8 mouse cellular contexts compared by ENCODE assay signal in the genomic region with DNA sequence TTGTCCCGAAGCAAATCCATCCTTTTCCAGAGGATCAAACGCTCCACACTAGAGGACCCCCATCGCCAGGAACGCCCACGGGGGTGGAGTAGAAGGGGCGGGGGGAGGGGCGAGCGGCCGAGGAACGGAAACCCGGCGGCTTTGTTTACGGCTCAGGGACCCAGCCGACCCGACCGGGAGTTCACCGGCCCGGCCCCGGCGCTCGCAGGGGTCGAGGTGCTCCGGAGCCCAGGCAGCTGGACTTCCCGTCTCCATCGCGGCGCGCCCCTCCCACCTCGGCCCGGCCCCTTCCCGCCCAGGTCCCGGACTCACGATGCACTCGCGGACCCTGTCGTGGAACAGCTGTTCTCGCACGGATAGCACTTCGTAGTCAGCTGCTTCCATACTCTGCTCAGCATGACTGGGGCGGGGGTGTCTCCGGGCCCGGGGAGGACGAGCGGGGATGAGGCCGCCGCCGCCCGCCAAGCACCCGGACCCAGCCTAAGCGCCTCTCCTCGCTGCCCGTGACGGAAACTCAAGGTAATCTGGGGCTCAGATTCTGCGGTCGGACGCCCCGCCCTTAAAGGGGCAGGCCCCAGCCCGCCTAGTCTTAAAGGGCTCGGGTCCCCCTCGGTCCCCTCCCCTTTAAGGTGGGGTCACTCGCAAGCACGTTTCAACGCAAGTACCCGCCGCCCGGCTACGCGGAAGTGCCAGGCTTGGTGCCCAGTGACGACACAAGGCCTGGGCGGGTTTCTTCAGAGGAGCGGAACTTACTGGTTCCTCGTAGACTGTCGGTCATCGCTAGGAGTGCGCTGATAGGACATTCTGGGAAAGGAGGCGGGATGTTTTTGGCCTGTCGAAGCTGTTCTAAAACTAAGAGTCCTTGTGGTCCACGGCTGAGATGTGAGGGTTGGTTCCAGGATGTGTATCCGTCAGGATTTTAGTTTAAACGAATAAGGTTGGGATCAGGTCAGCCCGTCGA. TPM values are rescaled to one million over a fixed set of nuclear protein-coding genes. Genes with fewer than 3 reads are reported as not detected.
A peak's percentile ranks its signal among the peaks of the same experiment; 100 is the strongest.
DNase-seq lines count a peak whose midpoint lies in the region; ATAC-seq lines count a peak whose summit lies in the region.

Lmbr1l (minus strand) TSS at position 694 of the 961 bp plus-strand sequence.

- peak; percentile 98 for ATAC-seq in erythroblast, adult 5-6 weeks (replicated peaks; ENCODE audit: low FRiP score, poor library complexity, severe bottlenecking)
- ATAC-seq in kidney, embryonic 15.5 days (replicated peaks; ENCODE audit: low FRiP score), result peak; percentile 98
- ATAC-seq in monocyte, adult 5-6 weeks (replicated peaks; ENCODE audit: insufficient number of reproducible peaks, low FRiP score, low TSS enrichment, poor library complexity, severe bottlenecking), result peak; percentile 99

- DNase-seq in B cell, adult 2 months, result peak; percentile 97 to 98
- DNase-seq in brain, adult 2 months (ENCODE audit: low read depth, low spot score), result peak; percentile 100
- peak; percentile 100 for DNase-seq in heart, embryonic 10.5 days (ENCODE audit: low spot score)
- peak; percentile 98 for DNase-seq in liver
- DNase-seq in spleen, postnatal 4 days (ENCODE audit: low spot score in 2 of 2), result peak; percentile 97

- WGBS in heart, embryonic 10.5 days, result under 1% methylated on average over 82 of the region's 82 CpGs
- under 1% methylated on average over 76 of the region's 82 CpGs for WGBS in kidney, embryonic 15.5 days

- peak within 1 kb of the TSS; percentile 79 for H3K9ac ChIP-seq in kidney, embryonic 15.5 days

- H3K4me3 ChIP-seq in heart, embryonic 10.5 days, result peak within 1 kb of the TSS; percentile 99
- H3K4me3 ChIP-seq in kidney, embryonic 15.5 days (replicated peaks), result peak within 1 kb of the TSS; percentile 94

- H3K27me3 ChIP-seq in heart, embryonic 10.5 days (ENCODE audit: insufficient read depth, poor library complexity, severe bottlenecking), result no peaks in the 10 kb centered on the region
- H3K27me3 ChIP-seq in kidney, embryonic 15.5 days, result no peaks in the 10 kb centered on the region

- H3K4me1 ChIP-seq in heart, embryonic 10.5 days, result peaks cover 19% of the 10 kb centered on the region
- peaks cover 23% of the 10 kb centered on the region for H3K4me1 ChIP-seq in kidney, embryonic 15.5 days

- H3K36me3 ChIP-seq in heart, embryonic 10.5 days, result peaks cover 23% of the 10 kb centered on the region
- H3K36me3 ChIP-seq in kidney, embryonic 15.5 days, result peaks cover 11% of the 10 kb centered on the region

- peak within 1 kb of the TSS; percentile 95 for H3K27ac ChIP-seq in heart, embryonic 10.5 days
- H3K27ac ChIP-seq in kidney, embryonic 15.5 days, result peak within 1 kb of the TSS; percentile 98

- no peaks in the 10 kb centered on the region for H3K9me3 ChIP-seq in heart, embryonic 10.5 days
- no peaks in the 10 kb centered on the region for H3K9me3 ChIP-seq in kidney, embryonic 15.5 days (replicated peaks)

- peak within 1 kb of the TSS; percentile 90 for H3K4me2 ChIP-seq in kidney, embryonic 15.5 days

RNA-seq across cellular contexts. Expression of gene Lmbr1l, which starts in this region (rescaled TPM):
- total RNA-seq in erythroblast, adult 5-6 weeks (2015; ENCODE audit: low replicate concordance), result 2.3 and 3.3 TPM in 2 replicates
- total RNA-seq in erythroblast, adult 5-6 weeks (2017; ENCODE audit: low replicate concordance), result 10.6 and 12.8 TPM in 2 replicates
- polyA plus RNA-seq in heart, embryonic 10.5 days (2016; fragmentation: Nextera tagmentation; extraction: Ambion mirVana), result 14.9 and 20.2 TPM in 2 replicates
- polyA plus RNA-seq in kidney, embryonic 15.5 days (2015; fragmentation: Nextera tagmentation; extraction: Ambion mirVana), result 16.4 and 17.6 TPM in 2 replicates
- total RNA-seq in monocyte, adult 5-6 weeks (2017), result 54.7 to 97.4 TPM (median 92.2 TPM) in 3 replicates

Comparison
In these comparisons a context has a peak if more than half of its experiments do, and no peak if none do; other contexts are left out.
1. Peak in every context shown above with its lines: DNase-seq, ATAC-seq, H3K4me3 ChIP-seq and H3K27ac ChIP-seq.